Mouse (Mus musculus) lung, adult 2 months (tissue): ENCODE data around the gene Ankrd13b. TPM values are rescaled to one million over a fixed set of nuclear protein-coding genes. Genes with fewer than 3 reads are reported as not detected.

ENCODE experiments used
- DNase-seq: peaks from one replicate; pipeline ENCODE4 v3.0.0; 2022
- H3K4me1 ChIP-seq: fragments of 200-500 bp; 2 replicates; pipeline ENCODE4 v1.6.1; 2011; ENCODE audit warnings: low read length; ENCODE audit not compliant: control insufficient read depth, insufficient read depth
- H3K4me3 ChIP-seq: fragments of 200-500 bp; replicated peaks from 2 replicates; pipeline ENCODE3; 2011; ENCODE audit warnings: low read depth, mild to moderate bottlenecking, control low read depth, low read length; ENCODE audit errors: extremely low read depth
- CTCF ChIP-seq: fragments of 200-500 bp; IDR thresholded peaks from 2 replicates; pipeline ENCODE4 v1.5.1; 2011; ENCODE audit warnings: mild to moderate bottlenecking, low read length, control low read depth; ENCODE audit not compliant: insufficient read depth
- POLR2A ChIP-seq: fragments of 200-500 bp; IDR thresholded peaks from 2 replicates; pipeline ENCODE4 v1.6.1; 2011; ENCODE audit warnings: low read depth, mild to moderate bottlenecking, control low read depth, low read length, borderline replicate concordance; ENCODE audit errors: extremely low read depth
- WGBS: fragments of 180-500 bp; shearing (Covaris S2); methylation state at CpG from one replicate; pipeline ENCODE4 v1.1.7; 2018; 5-methylcytosine and 5-hydroxymethylcytosine counted together
- polyA plus RNA-seq: library from polyadenylated mRNA; depleted of rRNA; stranded (reverse); fragments of >200 nt; gene quantifications from 2 replicates; pipeline ENCODE4 v1.2.3, GENCODE M21; 2012

The Ankrd13b gene
- polyA plus RNA-seq, 1 experiment, result 22.4 TPM

DNA sequence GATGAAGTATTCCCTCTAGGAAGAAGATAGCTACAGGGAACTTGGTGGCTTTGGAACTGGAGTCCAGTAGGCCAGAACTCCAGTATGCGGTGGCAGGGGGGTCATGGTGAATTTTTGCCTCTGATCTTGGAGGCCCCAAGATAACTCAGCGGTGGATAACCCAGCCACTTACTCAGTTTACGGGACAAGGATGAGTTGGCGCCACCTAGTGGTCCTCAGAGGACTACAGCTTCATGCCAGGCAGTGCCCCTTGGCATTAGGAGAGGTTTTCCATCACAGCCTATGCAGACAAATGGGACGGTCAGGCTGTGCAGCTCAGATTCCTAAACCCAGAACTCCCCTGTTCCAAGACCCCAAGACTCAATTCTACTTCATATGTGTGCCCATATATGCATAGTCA lies 11.9 kb upstream of the Ankrd13b start:
- peaks cover 33% of the 10 kb centered on the region for H3K4me1 ChIP-seq
- peak; percentile 94 for TF ChIP-seq CTCF
- no peak for TF ChIP-seq POLR2A
- no peak overlapping the region for H3K4me3 ChIP-seq
- 9% methylated on average over 5 of the region's 5 CpGs for WGBS
- DNase-seq, result peak; percentile 75

DNA sequence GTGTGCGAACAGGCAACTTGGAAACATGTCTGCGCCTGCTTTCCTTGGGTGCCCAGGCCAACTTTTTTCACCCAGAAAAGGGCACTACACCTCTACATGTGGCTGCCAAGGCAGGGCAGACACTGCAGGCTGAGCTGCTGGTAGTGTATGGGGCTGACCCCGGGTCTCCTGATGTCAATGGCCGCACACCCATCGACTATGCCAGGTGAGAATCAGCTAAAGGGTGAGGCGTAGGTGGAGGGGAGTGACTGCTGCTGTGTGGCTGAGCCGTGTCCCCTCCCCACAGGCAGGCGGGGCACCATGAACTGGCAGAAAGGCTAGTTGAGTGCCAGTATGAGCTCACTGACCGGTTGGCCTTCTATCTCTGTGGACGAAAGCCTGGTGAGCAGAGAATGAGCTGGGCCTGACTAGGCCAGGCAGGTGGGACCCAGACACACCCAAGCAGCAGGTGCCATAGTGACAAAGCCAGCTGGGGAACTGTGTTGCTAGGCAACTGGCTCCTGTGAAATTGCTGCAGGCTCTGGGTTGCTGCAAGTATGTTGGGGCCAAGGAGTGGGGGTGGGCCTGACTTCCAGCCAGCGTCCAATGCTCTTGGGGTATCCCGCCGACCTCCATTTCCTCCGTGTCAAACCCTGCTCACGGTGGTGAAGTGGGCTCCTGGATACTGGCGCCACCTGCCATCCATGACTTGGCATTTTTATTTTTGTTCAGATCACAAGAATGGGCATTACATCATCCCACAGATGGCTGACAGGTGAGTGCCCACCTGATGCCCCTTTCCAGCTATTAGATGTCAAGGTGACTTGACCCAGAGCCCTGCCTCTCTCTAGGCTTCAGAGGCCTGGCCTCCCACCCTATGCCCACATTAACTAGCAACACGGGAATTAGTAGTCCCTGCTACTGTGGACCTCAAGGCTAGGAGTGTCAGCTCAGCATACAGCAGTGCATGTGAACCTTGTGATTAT lies 11.2 kb upstream of the Ankrd13b start:
- Histone ChIP-seq H3K4me1 (peaks cover 38% of the 10 kb centered on the region), H3K4me3 (no peak overlapping the region)
- DNase-seq, result no peak
- TF ChIP-seq POLR2A (no peak), CTCF (no peak)
- WGBS, result 76% methylated on average over 17 of the region's 17 CpGs

DNA sequence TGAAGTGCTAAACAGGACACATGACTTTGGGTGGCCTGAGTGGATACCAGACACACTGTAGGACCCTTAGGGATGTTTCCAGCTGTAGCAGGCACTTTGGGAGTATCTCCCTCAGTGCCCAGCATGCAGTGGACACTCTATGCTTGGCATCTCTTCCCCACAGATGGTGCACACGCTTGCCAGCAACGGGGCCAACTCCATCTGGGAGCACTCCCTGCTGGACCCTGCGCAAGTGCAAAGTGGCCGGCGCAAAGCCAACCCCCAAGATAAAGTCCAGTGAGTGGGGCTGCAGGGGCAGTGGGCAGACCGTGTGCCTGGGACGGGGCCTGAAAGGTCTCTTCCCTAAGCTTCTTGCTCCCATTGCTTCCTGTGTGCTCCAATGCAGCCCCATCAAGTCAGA lies 9.9 kb upstream of the Ankrd13b start:
- WGBS, result 73% methylated on average over 7 of the region's 7 CpGs

DNA sequence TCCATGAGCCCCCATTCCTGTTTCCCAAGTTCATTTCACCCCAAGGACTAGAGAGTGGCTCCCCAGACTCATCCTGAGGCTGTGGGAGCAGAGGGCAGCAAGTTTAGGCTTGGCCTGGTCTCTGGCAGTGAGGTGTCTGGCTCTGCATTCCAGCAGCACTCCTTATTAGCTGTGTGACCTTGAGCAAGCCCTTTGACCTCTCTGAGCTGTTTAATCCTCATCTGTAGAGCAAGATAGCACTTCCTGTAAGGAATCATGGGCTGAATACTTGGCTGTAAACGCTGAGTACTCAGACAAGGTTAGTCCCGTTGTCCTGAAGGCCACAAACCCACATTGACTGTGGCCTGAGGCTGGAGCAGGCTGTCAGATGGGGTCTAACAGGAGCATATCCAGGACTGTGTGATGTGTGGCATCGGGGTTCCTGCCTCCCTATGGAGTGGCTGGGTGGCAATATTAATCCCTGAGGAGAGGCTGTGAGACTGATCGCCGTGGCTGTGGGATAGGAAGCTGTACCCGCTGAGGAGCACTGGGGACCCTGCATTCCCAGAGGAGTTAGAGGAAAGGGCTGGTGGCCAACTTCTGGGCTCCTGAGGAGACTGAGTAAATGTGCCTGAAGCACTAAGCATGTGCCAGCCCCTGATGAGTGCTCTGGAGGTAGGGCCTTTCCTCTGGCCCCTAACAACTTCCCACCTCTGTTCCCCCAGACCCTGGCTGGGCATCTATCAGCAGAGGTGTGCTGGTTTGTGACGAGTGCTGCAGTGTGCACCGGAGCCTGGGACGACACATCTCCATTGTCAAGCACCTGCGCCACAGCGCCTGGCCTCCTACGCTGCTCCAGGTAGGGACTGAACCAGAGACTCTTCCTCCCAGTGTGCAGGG lies 9.0 kb upstream of the Ankrd13b start:
- 66% methylated on average over 12 of the region's 12 CpGs for WGBS
- TF ChIP-seq CTCF (no peak), POLR2A (no peak)
- no peak for DNase-seq
- no peak overlapping the region for H3K4me3 ChIP-seq
- H3K4me1 ChIP-seq, result peaks cover 44% of the 10 kb centered on the region

More for the DNA sequence above, 9.9 kb upstream of the Ankrd13b start:
- H3K4me3 ChIP-seq, result no peak overlapping the region
- TF ChIP-seq CTCF (no peak), POLR2A (no peak)
- DNase-seq, result no peak
- peaks cover 44% of the 10 kb centered on the region for H3K4me1 ChIP-seq

DNA sequence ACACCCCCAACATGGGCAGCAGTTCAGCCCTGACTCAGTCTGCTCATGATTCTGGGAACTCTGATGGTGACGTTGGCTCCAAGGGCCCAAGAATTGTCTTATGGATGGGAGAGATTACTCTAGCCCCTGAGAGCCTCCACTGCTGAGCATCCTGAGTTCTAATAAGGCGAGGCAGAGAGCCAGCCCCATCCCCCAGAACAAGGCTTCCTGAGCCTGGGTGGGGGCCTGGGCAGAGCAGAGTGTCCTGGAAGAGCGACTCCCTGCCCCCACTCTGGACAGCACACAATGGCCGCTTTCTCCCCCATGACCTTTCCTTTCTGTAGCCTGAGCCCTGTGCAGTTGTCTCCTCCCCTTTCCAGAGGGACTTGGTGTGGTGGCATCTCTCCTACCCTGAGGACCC lies 8.4 kb upstream of the Ankrd13b start:
- H3K4me3 ChIP-seq, result no peak overlapping the region
- 43% methylated on average over 4 of the region's 4 CpGs for WGBS

DNA sequence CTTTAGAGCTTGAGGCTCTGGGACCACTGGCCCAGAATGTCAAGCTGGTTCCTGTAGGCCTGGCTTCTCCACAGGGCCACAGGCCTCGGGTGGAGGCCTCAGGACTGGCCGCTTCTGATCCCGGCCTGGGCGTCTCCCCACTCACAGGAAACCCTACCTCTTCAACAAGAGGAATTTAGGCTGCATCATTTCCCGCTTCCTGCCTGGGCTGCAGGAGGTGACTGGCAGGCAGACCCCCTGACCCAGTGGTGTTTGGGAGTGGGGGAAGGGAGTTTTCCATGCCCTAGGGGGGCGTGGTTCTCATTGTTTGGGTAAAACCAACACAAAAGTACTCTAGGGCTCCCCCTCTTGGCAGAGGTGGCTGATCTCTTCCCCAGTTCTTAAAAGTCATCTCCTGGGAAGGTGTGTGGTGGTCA lies 7.9 kb upstream of the Ankrd13b start:
- DNase-seq, result peak; percentile 62
- peak; percentile 41 for TF ChIP-seq CTCF
- peak; percentile 68; the same call in 1 of the 2 replicates for TF ChIP-seq POLR2A
- 38% methylated on average over 6 of the region's 6 CpGs for WGBS
- H3K4me1 ChIP-seq, result peaks cover 36% of the 10 kb centered on the region
- peak overlapping the region; percentile 42 for H3K4me3 ChIP-seq

More for the DNA sequence above, 8.4 kb upstream of the Ankrd13b start:
- no peak for DNase-seq
- H3K4me1 ChIP-seq, result peaks cover 37% of the 10 kb centered on the region
- TF ChIP-seq CTCF (no peak), POLR2A (no peak)

DNA sequence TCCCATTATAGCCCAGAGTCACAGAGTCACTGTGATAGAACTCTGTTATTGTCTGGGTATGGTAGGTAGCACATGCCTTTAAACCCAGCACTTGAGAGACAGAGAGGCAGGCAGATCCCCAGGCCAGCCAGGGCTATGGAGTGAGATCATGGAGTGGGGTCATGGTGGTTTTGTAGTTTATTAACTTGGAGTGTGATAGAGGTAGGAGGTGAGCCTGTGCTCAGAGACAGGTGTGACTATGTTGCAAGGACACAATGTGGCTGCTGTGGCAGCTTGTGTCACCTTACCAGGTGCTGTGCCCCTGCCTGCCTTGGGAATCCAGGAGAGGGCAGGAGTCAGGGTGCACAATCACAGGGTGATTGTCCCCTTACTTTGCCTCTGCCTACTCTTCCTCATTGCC lies 6.0 kb upstream of the Ankrd13b start:
- no peak for TF ChIP-seq POLR2A
- no peak for DNase-seq
- Histone ChIP-seq H3K4me1 (peaks cover 50% of the 10 kb centered on the region), H3K4me3 (no peak overlapping the region)

DNA sequence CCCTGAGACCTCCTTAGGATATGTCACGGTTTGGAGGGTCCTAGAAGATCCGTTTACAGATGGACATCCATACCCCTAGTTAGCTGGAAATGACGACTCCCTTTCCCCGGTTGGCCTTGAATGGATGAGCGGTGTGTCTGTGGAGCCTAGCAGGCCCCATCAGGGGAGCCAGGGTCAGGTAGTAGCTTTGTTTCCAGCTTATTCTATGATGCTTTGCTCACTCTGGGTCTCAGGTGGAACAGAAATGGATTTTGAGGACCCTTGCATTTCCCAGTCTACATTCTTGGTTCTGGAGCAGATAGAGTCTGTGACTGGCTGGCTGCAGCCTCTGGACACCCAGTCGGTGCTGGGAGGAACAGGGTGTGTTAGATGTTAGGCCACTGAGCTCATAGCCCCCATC lies 5.3 kb upstream of the Ankrd13b start:
- Histone ChIP-seq H3K4me1 (peaks cover 53% of the 10 kb centered on the region), H3K4me3 (no peak overlapping the region)
- WGBS, result 48% methylated on average over 6 of the region's 6 CpGs
- no peak for DNase-seq
- TF ChIP-seq POLR2A (no peak), CTCF (no peak)

DNA sequence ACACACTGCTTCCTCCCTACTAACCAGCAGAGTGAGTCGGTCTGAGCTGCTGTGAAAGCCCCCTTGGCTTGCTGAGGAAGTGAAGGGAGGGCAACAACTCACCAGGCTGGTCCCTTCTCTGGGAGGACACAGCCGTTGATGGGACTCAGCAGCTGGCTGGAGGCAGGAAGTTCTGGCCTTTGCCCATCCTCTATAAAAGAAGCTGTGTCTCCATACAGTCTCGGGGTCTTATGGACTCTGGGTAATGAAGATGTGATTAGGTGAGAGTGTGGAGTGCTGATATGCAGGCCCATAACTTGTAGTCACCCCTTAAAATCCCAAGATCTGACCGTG lies 4.8 kb upstream of the Ankrd13b start:
- WGBS, result 14% methylated on average over 4 of the region's 4 CpGs
- Histone ChIP-seq H3K4me3 (peak overlapping the region; percentile 79), H3K4me1 (peaks cover 53% of the 10 kb centered on the region)
- TF ChIP-seq CTCF (no peak), POLR2A (no peak)
- DNase-seq, result no peak
